Mouse (Mus musculus): ENCODE results near the gene 2310046K23Rik. TPM values are rescaled to one million over a fixed set of nuclear protein-coding genes. Genes with fewer than 3 reads are reported as not detected.

2310046K23Rik gene
- not detected in 2 replicates for polyA plus RNA-seq (2015; fragmentation: Nextera tagmentation; extraction: Ambion mirVana)

- WGBS: 90% methylated on average over 3 of the region's 3 CpGs
- Histone ChIP-seq H3K27ac (replicated peaks) (no peak within 1 kb of the TSS), H3K4me2 (no peak within 1 kb of the TSS), H3K4me1 (replicated peaks) (no peaks in the 10 kb centered on the region), H3K36me3 (no peaks in the 10 kb centered on the region), H3K4me3 (no peak within 1 kb of the TSS), H3K9me3 (no peaks in the 10 kb centered on the region), H3K9ac (no peak within 1 kb of the TSS), H3K27me3 (no peaks in the 10 kb centered on the region)
- ATAC-seq (ENCODE audit: low read depth): no peak
Measured at GRCm38 (mm10) chr3:92534411-92534810, at the start of gene 2310046K23Rik. Gene 2310046K23Rik (minus strand): TSS chr3:92534511.

GRCm38 (mm10) chr3:92583164-92583826, 49.0 kb upstream of the 2310046K23Rik start:
- no peak for ATAC-seq (ENCODE audit: low read depth)
- H3K4me2 ChIP-seq: no peak overlapping the region
- 81% methylated on average over 3 of the region's 3 CpGs for WGBS
- H3K9ac ChIP-seq: no peak overlapping the region
- no peak overlapping the region for H3K4me3 ChIP-seq
- H3K27ac ChIP-seq (replicated peaks): no peak overlapping the region
- H3K9me3 ChIP-seq: no peaks in the 10 kb centered on the region
- H3K4me1 ChIP-seq (replicated peaks): no peaks in the 10 kb centered on the region
- H3K36me3 ChIP-seq: no peaks in the 10 kb centered on the region
- H3K27me3 ChIP-seq: no peaks in the 10 kb centered on the region

GRCm38 (mm10) chr3:92579508-92579907, 45.2 kb upstream of the 2310046K23Rik start:
- no peaks in the 10 kb centered on the region for H3K27me3 ChIP-seq
- H3K4me3 ChIP-seq: no peak overlapping the region
- H3K9me3 ChIP-seq: no peaks in the 10 kb centered on the region
- H3K36me3 ChIP-seq: no peaks in the 10 kb centered on the region
- WGBS: 74% methylated on average over 1 of the region's 1 CpGs
- no peak overlapping the region for H3K9ac ChIP-seq
- ATAC-seq (ENCODE audit: low read depth): no peak
- H3K4me2 ChIP-seq: no peak overlapping the region
- H3K4me1 ChIP-seq (replicated peaks): no peaks in the 10 kb centered on the region
- H3K27ac ChIP-seq (replicated peaks): no peak overlapping the region

- Histone ChIP-seq H3K4me3 (no peak overlapping the region), H3K27ac (replicated peaks) (no peak overlapping the region), H3K36me3 (no peaks in the 10 kb centered on the region), H3K4me1 (replicated peaks) (no peaks in the 10 kb centered on the region), H3K9me3 (no peaks in the 10 kb centered on the region), H3K4me2 (no peak overlapping the region), H3K27me3 (no peaks in the 10 kb centered on the region), H3K9ac (no peak overlapping the region)
- 81% methylated on average over 4 of the region's 4 CpGs for WGBS
- ATAC-seq (ENCODE audit: low read depth): no peak
Measured at GRCm38 (mm10) chr3:92578652-92579413, 44.5 kb upstream of the 2310046K23Rik start.

- Histone ChIP-seq H3K36me3 (no peaks in the 10 kb centered on the region), H3K9ac (no peak within 1 kb of the TSS), H3K4me1 (replicated peaks) (no peaks in the 10 kb centered on the region), H3K27me3 (no peaks in the 10 kb centered on the region), H3K4me3 (no peak within 1 kb of the TSS), H3K9me3 (no peaks in the 10 kb centered on the region), H3K4me2 (no peak within 1 kb of the TSS), H3K27ac (replicated peaks) (no peak within 1 kb of the TSS)
- no peak for ATAC-seq (ENCODE audit: low read depth)
- 76% methylated on average over 1 of the region's 1 CpGs for WGBS
Measured at GRCm38 (mm10) chr3:92573449-92574041, 39.2 kb upstream of the 2310046K23Rik start, which contains the start of gene Ivl. Gene Ivl (minus strand): TSS chr3:92573735.

- H3K4me1 ChIP-seq (replicated peaks): no peaks in the 10 kb centered on the region
- WGBS: 41% methylated on average over 2 of the region's 2 CpGs
- H3K27ac ChIP-seq (replicated peaks): no peak overlapping the region
- no peaks in the 10 kb centered on the region for H3K9me3 ChIP-seq
- ATAC-seq (ENCODE audit: low read depth): no peak
- no peak overlapping the region for H3K4me3 ChIP-seq
- no peak overlapping the region for H3K4me2 ChIP-seq
- H3K36me3 ChIP-seq: no peaks in the 10 kb centered on the region
- H3K9ac ChIP-seq: no peak overlapping the region
- no peaks in the 10 kb centered on the region for H3K27me3 ChIP-seq
Measured at GRCm38 (mm10) chr3:92572514-92573155, 38.3 kb upstream of the 2310046K23Rik start.

GRCm38 (mm10) chr3:92568752-92569151, 34.4 kb upstream of the 2310046K23Rik start:
- H3K4me1 ChIP-seq (replicated peaks): no peaks in the 10 kb centered on the region
- H3K4me3 ChIP-seq: no peak overlapping the region
- H3K27me3 ChIP-seq: no peaks in the 10 kb centered on the region
- no peaks in the 10 kb centered on the region for H3K9me3 ChIP-seq
- H3K27ac ChIP-seq (replicated peaks): no peak overlapping the region
- no peak overlapping the region for H3K9ac ChIP-seq
- no peak for ATAC-seq (ENCODE audit: low read depth)
- no peaks in the 10 kb centered on the region for H3K36me3 ChIP-seq
- no peak overlapping the region for H3K4me2 ChIP-seq
- 90% methylated on average over 2 of the region's 2 CpGs for WGBS

- no peaks in the 10 kb centered on the region for H3K27me3 ChIP-seq
- H3K4me2 ChIP-seq: no peak overlapping the region
- H3K4me1 ChIP-seq (replicated peaks): no peaks in the 10 kb centered on the region
- H3K36me3 ChIP-seq: no peaks in the 10 kb centered on the region
- ATAC-seq (ENCODE audit: low read depth): no peak
- no peaks in the 10 kb centered on the region for H3K9me3 ChIP-seq
- no peak overlapping the region for H3K9ac ChIP-seq
- no peak overlapping the region for H3K27ac ChIP-seq (replicated peaks)
- H3K4me3 ChIP-seq: no peak overlapping the region
Measured at GRCm38 (mm10) chr3:92565418-92565817, 31.1 kb upstream of the 2310046K23Rik start.

GRCm38 (mm10) chr3:92512325-92512724, 22.0 kb downstream of the 2310046K23Rik start:
- Histone ChIP-seq H3K9ac (no peak overlapping the region), H3K4me3 (no peak overlapping the region), H3K4me1 (replicated peaks) (no peaks in the 10 kb centered on the region), H3K4me2 (no peak overlapping the region), H3K27ac (replicated peaks) (no peak overlapping the region), H3K27me3 (no peaks in the 10 kb centered on the region), H3K36me3 (no peaks in the 10 kb centered on the region), H3K9me3 (no peaks in the 10 kb centered on the region)
- no peak for ATAC-seq (ENCODE audit: low read depth)

GRCm38 (mm10) chr3:92510786-92511185, 23.5 kb downstream of the 2310046K23Rik start:
- Histone ChIP-seq H3K4me1 (replicated peaks) (no peaks in the 10 kb centered on the region), H3K4me2 (no peak overlapping the region), H3K36me3 (no peaks in the 10 kb centered on the region), H3K9me3 (no peaks in the 10 kb centered on the region), H3K9ac (no peak overlapping the region), H3K27me3 (no peaks in the 10 kb centered on the region), H3K27ac (replicated peaks) (no peak overlapping the region), H3K4me3 (no peak overlapping the region)
- no peak for ATAC-seq (ENCODE audit: low read depth)

GRCm38 (mm10) chr3:92508185-92508584, 26.1 kb downstream of the 2310046K23Rik start:
- H3K27me3 ChIP-seq: no peaks in the 10 kb centered on the region
- H3K9ac ChIP-seq: no peak overlapping the region
- 87% methylated on average over 1 of the region's 1 CpGs for WGBS
- H3K9me3 ChIP-seq: no peaks in the 10 kb centered on the region
- ATAC-seq (ENCODE audit: low read depth): no peak
- H3K4me1 ChIP-seq (replicated peaks): no peaks in the 10 kb centered on the region
- H3K36me3 ChIP-seq: no peaks in the 10 kb centered on the region
- no peak overlapping the region for H3K4me3 ChIP-seq
- H3K4me2 ChIP-seq: no peak overlapping the region
- H3K27ac ChIP-seq (replicated peaks): no peak overlapping the region

- H3K4me3 ChIP-seq: no peak overlapping the region
- no peaks in the 10 kb centered on the region for H3K27me3 ChIP-seq
- H3K36me3 ChIP-seq: no peaks in the 10 kb centered on the region
- H3K9ac ChIP-seq: no peak overlapping the region
- no peak overlapping the region for H3K27ac ChIP-seq (replicated peaks)
- ATAC-seq (ENCODE audit: low read depth): no peak
- H3K9me3 ChIP-seq: no peaks in the 10 kb centered on the region
- no peak overlapping the region for H3K4me2 ChIP-seq
- no peaks in the 10 kb centered on the region for H3K4me1 ChIP-seq (replicated peaks)
Measured at GRCm38 (mm10) chr3:92503528-92503927, 30.8 kb downstream of the 2310046K23Rik start.

All from neural tube, embryonic 13.5 days (tissue).